Mouse (Mus musculus) E14TG2a.4 (cell line): ENCODE measurements at regions not wholly inside any gene's neighbourhood (a gene's known extent, or its start where the extent isn't known, plus 50 kb on each side); places are given as distances from the start of the nearest gene placed in this dataset.

Experiments used
- CTCF ChIP-seq: conservative IDR thresholded peaks from 2 replicates; pipeline ENCODE4 v1.5.1; 2014; ENCODE audit warnings: low read length
- NANOG ChIP-seq: IDR thresholded peaks from 2 replicates; pipeline ENCODE4 v1.6.1; 2014; ENCODE audit warnings: borderline replicate concordance, low read length, mixed read lengths
- POU5F1 ChIP-seq: IDR thresholded peaks from 2 replicates; pipeline ENCODE4 v1.6.1; 2014; ENCODE audit warnings: low read length, borderline replicate concordance

- TF ChIP-seq CTCF = no peak
- TF ChIP-seq POU5F1 = no peak
- no peak for TF ChIP-seq NANOG
Observed at GRCm38 (mm10) chr13:90546288-90547035, 358.7 kb downstream of the Atp6ap1l start.
